Mouse (Mus musculus) stomach, embryonic 14.5 days (tissue): ENCODE measurements around the gene Acap2. TPM values are rescaled to one million over a fixed set of nuclear protein-coding genes. Genes with fewer than 3 reads are reported as not detected.

Experiments used
- ATAC-seq: fragments of 200-750 bp; cut with Nextera tagmentation; 2 replicates; pipeline ENCODE4 v1.8.0; 2017; ENCODE audit warnings: low read depth, moderate TSS enrichment; ENCODE audit not compliant: insufficient number of reproducible peaks, insufficient read depth, low FRiP score
- H3K27ac ChIP-seq: fragments of 300-500 bp; sonication (generic); 2 replicates; pipeline ENCODE4 v1.5.1; 2014; ENCODE audit warnings: mild to moderate bottlenecking, low read length, moderate library complexity, mixed read lengths
- H3K27me3 ChIP-seq: fragments of 300-500 bp; sonication (generic); 2 replicates; pipeline ENCODE4 v1.6.1; 2014; ENCODE audit warnings: low read length, control low read depth, mixed read lengths; ENCODE audit not compliant: control insufficient read depth, insufficient read depth
- H3K36me3 ChIP-seq: fragments of 300-500 bp; sonication (generic); 2 replicates; pipeline ENCODE4 v1.6.1; 2014; ENCODE audit warnings: mild to moderate bottlenecking, control low read depth, low read length, moderate library complexity, mixed read lengths; ENCODE audit not compliant: control insufficient read depth, insufficient read depth
- H3K4me1 ChIP-seq: fragments of 300-500 bp; sonication (generic); 2 replicates; pipeline ENCODE4 v1.6.1; 2014; ENCODE audit warnings: low read length, control low read depth, mixed read lengths; ENCODE audit not compliant: control insufficient read depth, insufficient read depth
- H3K4me2 ChIP-seq: fragments of 300-500 bp; sonication (generic); replicated peaks from 2 replicates; pipeline ENCODE4 v1.6.1; 2014; ENCODE audit warnings: low read depth, low read length, control low read depth
- H3K4me3 ChIP-seq: fragments of 300-500 bp; sonication (generic); 2 replicates; pipeline ENCODE4 v1.5.1; 2014; ENCODE audit warnings: low read depth, low read length, control low read depth
- H3K9ac ChIP-seq: fragments of 300-500 bp; sonication (generic); replicated peaks from 2 replicates; pipeline ENCODE4 v1.6.1; 2014; ENCODE audit warnings: low read depth, mild to moderate bottlenecking, control low read depth, low read length, moderate library complexity, mixed read lengths
- H3K9me3 ChIP-seq: fragments of 300-500 bp; sonication (generic); 2 replicates; pipeline ENCODE4 v1.6.1; 2016; ENCODE audit warnings: low read depth, low read length, control low read depth; ENCODE audit not compliant: control insufficient read depth
- WGBS: fragments of 180-500 bp; shearing (Covaris S2); extraction: QIAGEN DNeasy Blood & Tissue Kit; methylation state at CpG from one replicate; pipeline ENCODE4 v1.1.7; 2014; 5-methylcytosine and 5-hydroxymethylcytosine counted together
- polyA plus RNA-seq: library from polyadenylated mRNA; unstranded; fragments of >200 nt; fragmentation: Nextera tagmentation; extraction: Ambion mirVana; gene quantifications from 2 replicates; pipeline ENCODE4 v1.2.1, GENCODE M21; 2014

The Acap2 gene
- polyA plus RNA-seq, 1 experiment from 2014 or later, result 24.9 TPM

GRCm38 (mm10) chr16:31187192-31187591 is 13.9 kb downstream of the Acap2 start:
- no peak overlapping the region for H3K4me3 ChIP-seq
- ATAC-seq, result no peak
- H3K4me2 ChIP-seq, result no peak overlapping the region
- no peaks in the 10 kb centered on the region for H3K9me3 ChIP-seq
- no peaks in the 10 kb centered on the region for H3K36me3 ChIP-seq
- 47% methylated on average over 1 of the region's 1 CpGs for WGBS
- peaks cover 54% of the 10 kb centered on the region for H3K4me1 ChIP-seq
- no peak overlapping the region for H3K9ac ChIP-seq
- no peak overlapping the region for H3K27ac ChIP-seq
- no peaks in the 10 kb centered on the region for H3K27me3 ChIP-seq

GRCm38 (mm10) chr16:31185757-31186156 is 15.3 kb downstream of the Acap2 start:
- H3K9me3 ChIP-seq, result no peaks in the 10 kb centered on the region
- H3K36me3 ChIP-seq, result no peaks in the 10 kb centered on the region
- peaks cover 53% of the 10 kb centered on the region for H3K4me1 ChIP-seq
- no peak overlapping the region for H3K4me3 ChIP-seq
- ATAC-seq, result no peak
- no peak overlapping the region for H3K27ac ChIP-seq
- H3K27me3 ChIP-seq, result no peaks in the 10 kb centered on the region
- no peak overlapping the region for H3K9ac ChIP-seq
- WGBS, result 81% methylated on average over 2 of the region's 2 CpGs
- H3K4me2 ChIP-seq, result no peak overlapping the region

GRCm38 (mm10) chr16:31184727-31185126 is 16.3 kb downstream of the Acap2 start:
- Histone ChIP-seq H3K4me1 (peaks cover 53% of the 10 kb centered on the region), H3K27me3 (no peaks in the 10 kb centered on the region), H3K4me2 (no peak overlapping the region), H3K36me3 (no peaks in the 10 kb centered on the region), H3K27ac (peak overlapping the region; percentile 11; the same call in 1 of the 2 replicates), H3K9me3 (no peaks in the 10 kb centered on the region), H3K4me3 (no peak overlapping the region), H3K9ac (no peak overlapping the region)
- 55% methylated on average over 4 of the region's 4 CpGs for WGBS
- no peak for ATAC-seq

GRCm38 (mm10) chr16:31182576-31182975 is 18.5 kb downstream of the Acap2 start:
- H3K9ac ChIP-seq, result no peak overlapping the region
- no peak overlapping the region for H3K4me2 ChIP-seq
- H3K27me3 ChIP-seq, result no peaks in the 10 kb centered on the region
- peaks cover 42% of the 10 kb centered on the region for H3K4me1 ChIP-seq
- no peaks in the 10 kb centered on the region for H3K9me3 ChIP-seq
- H3K27ac ChIP-seq, result no peak overlapping the region
- no peak overlapping the region for H3K4me3 ChIP-seq
- WGBS, result 76% methylated on average over 9 of the region's 9 CpGs
- 0 out of 2 replicates have a peak, but pooled peaks have one; percentile 28 for ATAC-seq
- no peaks in the 10 kb centered on the region for H3K36me3 ChIP-seq

- H3K9ac ChIP-seq, result no peak overlapping the region
- no peak for ATAC-seq
- H3K27me3 ChIP-seq, result no peaks in the 10 kb centered on the region
- no peaks in the 10 kb centered on the region for H3K9me3 ChIP-seq
- H3K27ac ChIP-seq, result no peak overlapping the region
- WGBS, result 72% methylated on average over 8 of the region's 8 CpGs
- no peak overlapping the region for H3K4me2 ChIP-seq
- H3K4me3 ChIP-seq, result no peak overlapping the region
- H3K36me3 ChIP-seq, result no peaks in the 10 kb centered on the region
- peaks cover 28% of the 10 kb centered on the region for H3K4me1 ChIP-seq
Observed at GRCm38 (mm10) chr16:31180843-31181242, 20.2 kb downstream of the Acap2 start.

GRCm38 (mm10) chr16:31179384-31179783 is 21.7 kb downstream of the Acap2 start:
- no peak overlapping the region for H3K4me3 ChIP-seq

GRCm38 (mm10) chr16:31174880-31175638 is 26.0 kb downstream of the Acap2 start:
- no peak overlapping the region for H3K4me2 ChIP-seq
- ATAC-seq, result no peak
- no peak overlapping the region for H3K27ac ChIP-seq
- H3K9me3 ChIP-seq, result no peaks in the 10 kb centered on the region
- no peak overlapping the region for H3K4me3 ChIP-seq
- no peaks in the 10 kb centered on the region for H3K36me3 ChIP-seq
- no peaks in the 10 kb centered on the region for H3K27me3 ChIP-seq
- no peaks in the 10 kb centered on the region for H3K4me1 ChIP-seq
- 69% methylated on average over 9 of the region's 9 CpGs for WGBS
- H3K9ac ChIP-seq, result no peak overlapping the region

More at GRCm38 (mm10) chr16:31179384-31179783, 21.7 kb downstream of the Acap2 start:
- 67% methylated on average over 5 of the region's 5 CpGs for WGBS
- H3K27ac ChIP-seq, result no peak overlapping the region
- no peak overlapping the region for H3K4me2 ChIP-seq
- H3K9ac ChIP-seq, result no peak overlapping the region
- no peaks in the 10 kb centered on the region for H3K27me3 ChIP-seq
- H3K9me3 ChIP-seq, result no peaks in the 10 kb centered on the region
- H3K36me3 ChIP-seq, result no peaks in the 10 kb centered on the region
- ATAC-seq, result no peak
- peaks cover 22% of the 10 kb centered on the region for H3K4me1 ChIP-seq

- H3K4me2 ChIP-seq, result no peak overlapping the region
- H3K9me3 ChIP-seq, result no peaks in the 10 kb centered on the region
- no peaks in the 10 kb centered on the region for H3K36me3 ChIP-seq
- ATAC-seq, result no peak
- H3K9ac ChIP-seq, result no peak overlapping the region
- 78% methylated on average over 3 of the region's 3 CpGs for WGBS
- no peak overlapping the region for H3K27ac ChIP-seq
- H3K4me3 ChIP-seq, result no peak overlapping the region
- peaks cover 8% of the 10 kb centered on the region for H3K4me1 ChIP-seq
- H3K27me3 ChIP-seq, result no peaks in the 10 kb centered on the region
Observed at GRCm38 (mm10) chr16:31172229-31172628, 28.8 kb downstream of the Acap2 start.

GRCm38 (mm10) chr16:31171418-31171817 is 29.6 kb downstream of the Acap2 start:
- ATAC-seq, result no peak
- no peaks in the 10 kb centered on the region for H3K27me3 ChIP-seq
- H3K36me3 ChIP-seq, result no peaks in the 10 kb centered on the region
- H3K9ac ChIP-seq, result no peak overlapping the region
- H3K9me3 ChIP-seq, result no peaks in the 10 kb centered on the region
- peaks cover 8% of the 10 kb centered on the region for H3K4me1 ChIP-seq
- H3K4me3 ChIP-seq, result no peak overlapping the region
- no peak overlapping the region for H3K4me2 ChIP-seq
- H3K27ac ChIP-seq, result no peak overlapping the region
